9 mouse cellular contexts compared by ENCODE assay signal in the genomic region with DNA sequence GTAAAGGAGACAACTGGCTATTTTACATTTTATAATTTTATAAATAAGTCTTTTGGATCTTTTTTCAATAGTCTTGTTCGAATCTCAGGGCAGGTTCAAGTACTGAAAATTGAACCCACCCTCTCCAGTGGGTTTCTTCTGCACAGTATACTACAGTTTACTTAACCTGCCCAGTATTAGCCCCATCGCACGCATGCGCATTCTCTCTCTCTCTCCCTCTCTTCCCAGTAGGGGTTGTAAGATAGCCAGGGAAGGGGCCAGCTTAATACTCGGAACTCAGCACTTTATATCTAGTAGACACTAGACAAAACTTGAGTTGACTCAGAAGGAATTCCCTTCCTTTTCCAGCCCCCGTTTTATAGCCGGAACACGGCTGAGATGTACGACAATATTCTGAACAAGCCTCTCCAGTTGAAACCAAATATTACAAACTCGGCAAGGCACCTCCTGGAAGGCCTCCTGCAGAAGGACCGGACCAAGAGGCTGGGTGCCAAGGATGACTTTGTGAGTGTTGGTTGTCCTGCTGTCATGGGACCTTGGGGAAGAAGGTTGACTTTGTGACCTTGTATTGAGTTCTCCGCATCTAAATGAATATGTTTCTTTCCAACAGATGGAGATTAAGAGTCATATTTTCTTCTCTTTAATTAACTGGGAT.
DNase-seq lines count a peak whose midpoint lies in the region; ATAC-seq and TF ChIP-seq lines count a peak whose summit lies in the region.
"Had no signal": no experiment of that assay in that cellular context is flagged by ENCODE, and none has a peak within 500 bp of the region (broad histone marks: within the 10 kb centered on the region; RNA-seq: fewer than 3 reads in every experiment).

No protein-coding gene starts in this region.

- peaks cover 4% of the 10 kb centered on the region for H3K27me3 ChIP-seq in embryonic facial prominence, embryonic 13.5 days
- H3K27me3 ChIP-seq in embryonic facial prominence, embryonic 10.5 days (replicated peaks; ENCODE audit: low read depth, poor library complexity, severe bottlenecking), result peaks cover under 1% of the 10 kb centered on the region; the same call in 1 of the 2 replicates
- peaks cover 3% of the 10 kb centered on the region for H3K27me3 ChIP-seq in limb, embryonic 12.5 days
- peaks cover 4% of the 10 kb centered on the region for H3K27me3 ChIP-seq in limb, embryonic 10.5 days (ENCODE audit: low read depth, poor library complexity, severe bottlenecking)
- no peaks in the 10 kb centered on the region; the same call in 1 of the 2 replicates for H3K27me3 ChIP-seq in embryonic facial prominence, embryonic 14.5 days (replicated peaks; ENCODE audit: control insufficient read depth, insufficient read depth, low read length)
- H3K27me3 ChIP-seq in limb, embryonic 14.5 days (ENCODE audit: control insufficient read depth, insufficient read depth, low read length), result no peaks in the 10 kb centered on the region

- H3K4me3 ChIP-seq in embryonic facial prominence, embryonic 13.5 days, result peak overlapping the region; percentile 73
- H3K4me3 ChIP-seq in embryonic facial prominence, embryonic 10.5 days, result no peak overlapping the region
- no peak overlapping the region for H3K4me3 ChIP-seq in limb, embryonic 12.5 days (replicated peaks)
- H3K4me3 ChIP-seq in limb, embryonic 10.5 days, result no peak overlapping the region
- H3K4me3 ChIP-seq in embryonic facial prominence, embryonic 14.5 days (ENCODE audit: low read depth, low read length), result peak overlapping the region; percentile 7; the same call in 1 of the 2 replicates
- 0 out of 2 replicates have a peak overlapping the region, but pooled peaks have one; percentile 8 for H3K4me3 ChIP-seq in limb, embryonic 14.5 days (replicated peaks; ENCODE audit: low read length)

- H3K9me3 ChIP-seq in embryonic facial prominence, embryonic 13.5 days, result no peaks in the 10 kb centered on the region
- no peaks in the 10 kb centered on the region for H3K9me3 ChIP-seq in embryonic facial prominence, embryonic 10.5 days
- H3K9me3 ChIP-seq in limb, embryonic 12.5 days, result peaks cover 2% of the 10 kb centered on the region; the same call in 1 of the 2 replicates
- no peaks in the 10 kb centered on the region for H3K9me3 ChIP-seq in limb, embryonic 10.5 days (replicated peaks)
- H3K9me3 ChIP-seq in embryonic facial prominence, embryonic 14.5 days (ENCODE audit: control insufficient read depth, low read length), result no peaks in the 10 kb centered on the region
- no peaks in the 10 kb centered on the region for H3K9me3 ChIP-seq in limb, embryonic 14.5 days (ENCODE audit: control insufficient read depth, low read length)

- H3K27ac ChIP-seq in embryonic facial prominence, embryonic 13.5 days, result no peak overlapping the region
- no peak overlapping the region for H3K27ac ChIP-seq in embryonic facial prominence, embryonic 10.5 days (replicated peaks)
- H3K27ac ChIP-seq in limb, embryonic 12.5 days, result no peak overlapping the region
- no peak overlapping the region for H3K27ac ChIP-seq in limb, embryonic 10.5 days
- H3K27ac ChIP-seq in embryonic facial prominence, embryonic 14.5 days (replicated peaks; ENCODE audit: low read depth, low read length), result no peak overlapping the region
- no peak overlapping the region for H3K27ac ChIP-seq in limb, embryonic 14.5 days (replicated peaks; ENCODE audit: low read depth, low read length)

- H3K4me1 ChIP-seq in embryonic facial prominence, embryonic 13.5 days, result peaks cover 38% of the 10 kb centered on the region
- peaks cover 22% of the 10 kb centered on the region for H3K4me1 ChIP-seq in embryonic facial prominence, embryonic 10.5 days
- H3K4me1 ChIP-seq in limb, embryonic 12.5 days (replicated peaks), result peaks cover 18% of the 10 kb centered on the region
- H3K4me1 ChIP-seq in limb, embryonic 10.5 days, result peaks cover 8% of the 10 kb centered on the region
- peaks cover 8% of the 10 kb centered on the region for H3K4me1 ChIP-seq in embryonic facial prominence, embryonic 14.5 days (ENCODE audit: control insufficient read depth, insufficient read depth, low read length)
- peaks cover 12% of the 10 kb centered on the region for H3K4me1 ChIP-seq in limb, embryonic 14.5 days (ENCODE audit: control insufficient read depth, insufficient read depth, low read length)

- H3K9ac ChIP-seq in embryonic facial prominence, embryonic 13.5 days, result peak overlapping the region; percentile 58; the same call in 1 of the 2 replicates
- no peak overlapping the region for H3K9ac ChIP-seq in limb, embryonic 12.5 days (replicated peaks)
- no peak overlapping the region for H3K9ac ChIP-seq in embryonic facial prominence, embryonic 14.5 days (ENCODE audit: low read depth, low read length)
- no peak overlapping the region for H3K9ac ChIP-seq in limb, embryonic 14.5 days (ENCODE audit: low read depth, low read length, severe bottlenecking)

- no peak for ATAC-seq in embryonic facial prominence, embryonic 13.5 days (ENCODE audit: insufficient number of reproducible peaks, insufficient read depth, low FRiP score, low TSS enrichment, low read depth)
- ATAC-seq in limb, embryonic 12.5 days (ENCODE audit: insufficient number of reproducible peaks, insufficient read depth, low FRiP score, low TSS enrichment, low read depth), result no peak
- ATAC-seq in embryonic facial prominence, embryonic 14.5 days (ENCODE audit: low read depth), result no peak
- ATAC-seq in limb, embryonic 14.5 days (ENCODE audit: low FRiP score, low read depth), result no peak
- ATAC-seq in erythroblast, adult 5-6 weeks (replicated peaks; ENCODE audit: low FRiP score, poor library complexity, severe bottlenecking), result no peak
- ATAC-seq: inflammation-experienced regulatory T-cells, adult 6 months had no signal

- H3K36me3 ChIP-seq in embryonic facial prominence, embryonic 13.5 days, result peaks cover 27% of the 10 kb centered on the region
- H3K36me3 ChIP-seq in embryonic facial prominence, embryonic 10.5 days (replicated peaks), result peaks cover 29% of the 10 kb centered on the region
- peaks cover 29% of the 10 kb centered on the region for H3K36me3 ChIP-seq in limb, embryonic 12.5 days
- 0 out of 2 replicates have a peak, but pooled peaks cover 3% of the 10 kb centered on the region for H3K36me3 ChIP-seq in limb, embryonic 10.5 days
- H3K36me3 ChIP-seq in embryonic facial prominence, embryonic 14.5 days (ENCODE audit: control insufficient read depth, insufficient read depth, low read length), result peaks cover 27% of the 10 kb centered on the region
- peaks cover 39% of the 10 kb centered on the region for H3K36me3 ChIP-seq in limb, embryonic 14.5 days (ENCODE audit: control insufficient read depth, insufficient read depth, low read length)

- H3K4me2 ChIP-seq in embryonic facial prominence, embryonic 13.5 days, result peak overlapping the region; percentile 82
- peak overlapping the region; percentile 82 for H3K4me2 ChIP-seq in limb, embryonic 12.5 days
- peak overlapping the region; percentile 68 for H3K4me2 ChIP-seq in embryonic facial prominence, embryonic 14.5 days (ENCODE audit: low read depth, low read length)
- peak overlapping the region; percentile 57 for H3K4me2 ChIP-seq in limb, embryonic 14.5 days (replicated peaks; ENCODE audit: low read depth, low read length, severe bottlenecking)

- TF ChIP-seq POLR2A in limb, embryonic 14.5 days (IDR thresholded peaks at IDR 0.05; ENCODE audit: borderline replicate concordance, extremely low read depth, insufficient read depth, insufficient read length), result no peak

- DNase-seq in embryonic facial prominence, embryonic 10.5 days (ENCODE audit: low spot score), result no peak
- DNase-seq in limb, embryonic 10.5 days (ENCODE audit: low spot score), result no peak
- DNase-seq in embryonic facial prominence, embryonic 14.5 days (ENCODE audit: low spot score), result no peak
- DNase-seq in limb, embryonic 14.5 days (ENCODE audit: low spot score), result no peak
- no peak for DNase-seq in spleen, adult 18-20 months

- WGBS in embryonic facial prominence, embryonic 13.5 days, result 90% methylated on average over 12 of the region's 12 CpGs
- 93% methylated on average over 12 of the region's 12 CpGs for WGBS in embryonic facial prominence, embryonic 10.5 days
- 88% methylated on average over 12 of the region's 12 CpGs for WGBS in limb, embryonic 12.5 days
- WGBS in limb, embryonic 10.5 days, result 95% methylated on average over 12 of the region's 12 CpGs
- 86% methylated on average over 12 of the region's 12 CpGs for WGBS in embryonic facial prominence, embryonic 14.5 days
- 89% methylated on average over 12 of the region's 12 CpGs for WGBS in limb, embryonic 14.5 days

Comparison
In these comparisons a context has a peak if more than half of its experiments do, and no peak if none do; other contexts are left out.
1. H3K4me3 ChIP-seq: peak in embryonic facial prominence, embryonic 13.5 days (single experiment), embryonic facial prominence, embryonic 14.5 days (single experiment) and limb, embryonic 14.5 days (single experiment); none in embryonic facial prominence, embryonic 10.5 days (single experiment), limb, embryonic 12.5 days (single experiment) and limb, embryonic 10.5 days (single experiment).
2. Peak in every context shown above with its lines, with median percentiles within 50 percentile points of each other: H3K4me2 ChIP-seq.